Mouse (Mus musculus) gastrocnemius, postnatal 4 days (tissue): ENCODE results near the gene Spata25. TPM values are rescaled to one million over a fixed set of nuclear protein-coding genes. Genes with fewer than 3 reads are reported as not detected.
A peak's percentile ranks its signal among the peaks of the same experiment; 100 is the strongest.

ENCODE experiments used
- DNase-seq, 2 experiments: peaks; one replicate each; pipeline ENCODE4 v3.0.0; 2021 to 2022; ENCODE audit warnings: low spot score in 2 of 2, mixed read lengths in 2 of 2
- total RNA-seq, 2 experiments: library from RNA; stranded (reverse); gene quantifications; 2 replicates each; pipeline ENCODE4 v1.2.3; 2021

Spata25 gene
- total RNA-seq, 2 experiments from 2014 or later: 1.2 to 1.9 TPM

- DNase-seq: peak; percentile 77 to 85
These were observed 42.6 kb downstream of the Spata25 start, which contains the start of gene Snx21 for GRCm38 (mm10) chr2:164785481-164786387. Snx21 (plus strand) TSS chr2:164785823.

- DNase-seq: no peak
These were observed 43.4 kb downstream of the Spata25 start for GRCm38 (mm10) chr2:164784869-164785420.

- no peak for DNase-seq
These were observed 44.3 kb downstream of the Spata25 start for GRCm38 (mm10) chr2:164783926-164784581.

- DNase-seq: no peak
These were observed 46.5 kb downstream of the Spata25 start for GRCm38 (mm10) chr2:164781876-164782275.

- no peak for DNase-seq
These were observed 48.8 kb downstream of the Spata25 start, which contains the start of gene Tnnc2 for GRCm38 (mm10) chr2:164779481-164780086. Tnnc2 (minus strand) TSS chr2:164779967.

- DNase-seq: no peak
These were observed 49.5 kb downstream of the Spata25 start for GRCm38 (mm10) chr2:164778809-164779208.

- DNase-seq: no peak
These were observed 50.4 kb downstream of the Spata25 start for GRCm38 (mm10) chr2:164778015-164778287.

- no peak for DNase-seq
These were observed 50.9 kb downstream of the Spata25 start for GRCm38 (mm10) chr2:164777246-164778014.

- DNase-seq: no peak
These were observed 51.5 kb downstream of the Spata25 start for GRCm38 (mm10) chr2:164776801-164777200.

Other genes starting within 250 kb of the Spata25 start
- not detected for gene Wfdc6a, start 243.1 kb downstream of the Spata25 start, total RNA-seq
- not detected for gene Eppin, start 234.9 kb downstream of the Spata25 start, total RNA-seq
- gene Wfdc6b, start 215.0 kb downstream of the Spata25 start, total RNA-seq: not detected
- not detected for gene Wfdc8, start 214.9 kb downstream of the Spata25 start, total RNA-seq
- not detected for gene Wfdc16, start 189.7 kb downstream of the Spata25 start, total RNA-seq
- not detected for gene Wfdc10, start 172.5 kb downstream of the Spata25 start, total RNA-seq
- not detected for gene Wfdc9, start 172.0 kb downstream of the Spata25 start, total RNA-seq
- not detected for gene Wfdc11, start 154.4 kb downstream of the Spata25 start, total RNA-seq
- gene Wfdc13, start 143.4 kb downstream of the Spata25 start, total RNA-seq: not detected
- gene Spint4, start 130.0 kb downstream of the Spata25 start, total RNA-seq: not detected
- gene Spint5, start 113.2 kb downstream of the Spata25 start, total RNA-seq: not detected
- not detected for gene Wfdc3, start 82.6 kb downstream of the Spata25 start, total RNA-seq
- 10 to 100 TPM; 40.8 to 40.9 TPM for gene Dnttip1, start 82.6 kb downstream of the Spata25 start, total RNA-seq
- gene Ube2c, start 58.6 kb downstream of the Spata25 start, total RNA-seq: 10 to 100 TPM; 26.8 to 34.0 TPM
- over 10,000 TPM; 10,138 to 10,688 TPM for gene Tnnc2, start 48.6 kb downstream of the Spata25 start, total RNA-seq
- 10 to 100 TPM; 23.4 to 24.6 TPM for gene Snx21, start 42.7 kb downstream of the Spata25 start, total RNA-seq
- 10 to 100 TPM; 12.8 to 14.0 TPM for gene Acot8, start 23.7 kb downstream of the Spata25 start, total RNA-seq
- 1 to 10 TPM; 1.5 to 1.6 TPM for gene Zswim3, start 23.4 kb downstream of the Spata25 start, total RNA-seq
- gene Zswim1, start 5.9 kb downstream of the Spata25 start, total RNA-seq: 1 to 10 TPM; 4.7 to 5.9 TPM
- gene Ctsa, start 4.3 kb upstream of the Spata25 start, total RNA-seq: 10 to 100 TPM; 75.0 to 82.3 TPM
- 10 to 100 TPM; 38.5 to 41.9 TPM for gene Neurl2, start 4.9 kb upstream of the Spata25 start, total RNA-seq
- 10 to 100 TPM in 1 of 2 experiments, 1 to 10 TPM in 1; 9.5 to 15.5 TPM for gene Pltp, start 29.2 kb upstream of the Spata25 start, total RNA-seq
- gene Pcif1, start 50.8 kb upstream of the Spata25 start, total RNA-seq: 10 to 100 TPM; 42.1 to 43.3 TPM
- gene Zfp335, start 83.2 kb upstream of the Spata25 start, total RNA-seq: 10 to 100 TPM; 11.7 to 14.3 TPM
- gene Mmp9, start 112.2 kb upstream of the Spata25 start, total RNA-seq: 1 to 10 TPM in 1 of 2 experiments, under 1 TPM in 1; 0.93 to 1.1 TPM
- under 1 TPM; 0.54 to 0.93 TPM for gene Slc12a5, start 132.3 kb upstream of the Spata25 start, total RNA-seq
- gene Ncoa5, start 206.3 kb upstream of the Spata25 start, total RNA-seq: 10 to 100 TPM; 31.4 to 34.4 TPM
- gene Cd40, start 227.1 kb upstream of the Spata25 start, total RNA-seq: 1 to 10 TPM; 1.8 to 2.3 TPM